In the genomic region with DNA sequence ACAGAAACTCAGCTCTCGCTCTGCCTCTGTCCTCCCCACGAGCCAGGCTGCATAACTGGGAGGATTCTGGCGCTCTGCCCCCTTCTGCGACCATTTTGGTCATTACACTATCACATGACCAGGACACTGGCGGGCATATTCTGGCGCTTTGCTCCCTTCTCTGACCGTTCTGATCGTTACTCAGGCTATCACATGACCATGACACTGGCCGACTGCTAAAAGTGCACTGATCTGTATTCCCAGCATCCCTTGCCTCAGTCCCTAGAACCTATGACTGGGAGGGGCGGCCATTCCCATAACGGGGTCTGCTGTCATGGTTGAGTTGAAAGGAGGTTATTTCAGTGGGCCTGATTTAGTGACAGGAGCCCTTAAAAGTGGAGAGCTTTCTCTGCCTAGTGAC, we compare ENCODE assay signal across 13 mouse cellular contexts.
"Had no signal": no experiment of that assay in that cellular context is flagged by ENCODE, and none has a peak within 500 bp of the region (broad histone marks: within the 10 kb centered on the region; RNA-seq: fewer than 3 reads in every experiment).

No protein-coding gene starts in this region.

- H3K4me2 ChIP-seq: liver, embryonic 11.5 days; liver, embryonic 15.5 days; neural tube, embryonic 12.5 days had no signal

- H3K4me1 ChIP-seq: limb, embryonic 10.5 days; neural tube, embryonic 12.5 days had no signal

- H3K27me3 ChIP-seq: liver, embryonic 15.5 days; neural tube, embryonic 12.5 days had no signal

- ATAC-seq: lung, postnatal 0 days had no signal

- DNase-seq: lung, adult 2 months; lung, postnatal 36 days; midbrain, embryonic 14.5 days; retina, postnatal 1 day; right cerebral cortex, postnatal 4 days; spleen, adult 18-20 months; thymus, postnatal 36 days had no signal

- H3K9ac ChIP-seq: liver, embryonic 15.5 days; neural tube, embryonic 12.5 days had no signal

- H3K4me3 ChIP-seq: left cerebral cortex, adult 2 months; limb, embryonic 10.5 days; liver, embryonic 15.5 days; neural tube, embryonic 12.5 days had no signal

- H3K36me3 ChIP-seq: limb, embryonic 10.5 days; liver, embryonic 15.5 days; neural tube, embryonic 12.5 days had no signal

- H3K9me3 ChIP-seq: limb, embryonic 10.5 days; liver, embryonic 15.5 days; neural tube, embryonic 12.5 days had no signal

- H3K27ac ChIP-seq: left cerebral cortex, adult 2 months; limb, embryonic 10.5 days; liver, embryonic 15.5 days; neural tube, embryonic 12.5 days had no signal
